8 mouse cellular contexts compared by ENCODE assay signal in genomic region chr2:25055068-25055405, GRCm38 (mm10). TPM values are rescaled to one million over a fixed set of nuclear protein-coding genes. Genes with fewer than 3 reads are reported as not detected.
A peak's percentile ranks its signal among the peaks of the same experiment; 100 is the strongest.
DNase-seq lines count a peak whose midpoint lies in the region; ATAC-seq and TF ChIP-seq lines count a peak whose summit lies in the region.

No protein-coding gene starts in this region.

- peak overlapping the region; percentile 59 for H3K9ac ChIP-seq in liver, embryonic 14.5 days (replicated peaks)

- DNase-seq in testis, postnatal 14 days (ENCODE audit: low spot score) = no peak
- peak; percentile 61 for DNase-seq in cerebellum, adult 9-10 months
- peak; percentile 68 to 76 for DNase-seq in frontal cortex, postnatal 36 days (ENCODE audit: low spot score in 2 of 2)
- peak; percentile 32 to 46 for DNase-seq in kidney, postnatal 4 days
- no peak for DNase-seq in liver, embryonic 14.5 days (ENCODE audit: low read depth in 3 of 3, low spot score in 3 of 3)
- peak; percentile 90 to 91 for DNase-seq in right cerebral cortex, postnatal 10 days (ENCODE audit: low spot score in 2 of 2)
- no peak for DNase-seq in embryo, embryonic 9.5 days (ENCODE audit: extremely low spot score)

- no peaks in the 10 kb centered on the region for H3K27me3 ChIP-seq in testis, adult 2 months (ENCODE audit: control insufficient read depth, insufficient read depth, low read length)
- no peaks in the 10 kb centered on the region for H3K27me3 ChIP-seq in liver, embryonic 14.5 days (ENCODE audit: control insufficient read depth, insufficient read depth, low read length)

- peak overlapping the region; percentile 81 for H3K4me3 ChIP-seq in testis, adult 2 months (ENCODE audit: control insufficient read depth, low read depth, low read length)
- peak overlapping the region; percentile 62 to 71; a peak in 3 of 4 replicates for H3K4me3 ChIP-seq in liver, embryonic 14.5 days (ENCODE audit: insufficient read depth in 1 of 2, low read depth in 2 of 2, low read length in 2 of 2)

- no peaks in the 10 kb centered on the region for H3K9me3 ChIP-seq in liver, embryonic 14.5 days (ENCODE audit: control insufficient read depth, low read length)

- TF ChIP-seq EP300 in liver, embryonic 14.5 days (IDR thresholded peaks at IDR 0.05; ENCODE audit: low read depth) = no peak

- 61% methylated on average over 2 of the region's 2 CpGs for WGBS in liver, embryonic 14.5 days (ENCODE audit: insufficient replicate concordance)

- no peak for TF ChIP-seq POLR2A in testis, adult 2 months (IDR thresholded peaks at IDR 0.05; ENCODE audit: control insufficient read depth, low read depth, low read length)

- peak overlapping the region; percentile 70 for H3K4me2 ChIP-seq in liver, embryonic 14.5 days (ENCODE audit: low read depth)

- peaks cover 2% of the 10 kb centered on the region for H3K36me3 ChIP-seq in testis, adult 2 months (ENCODE audit: control insufficient read depth, insufficient read depth, low read length)
- no peaks in the 10 kb centered on the region for H3K36me3 ChIP-seq in liver, embryonic 14.5 days (replicated peaks; ENCODE audit: control insufficient read depth, insufficient read depth, low read depth)

- no peak overlapping the region for H3K27ac ChIP-seq in testis, adult 2 months (ENCODE audit: control insufficient read depth, insufficient read depth, low read depth, low read length)
- no peak overlapping the region for H3K27ac ChIP-seq in liver, embryonic 14.5 days

- peaks cover 16% of the 10 kb centered on the region for H3K4me1 ChIP-seq in testis, adult 2 months (ENCODE audit: control insufficient read depth, insufficient read depth, low read length)
- peaks cover 0 to 3% of the 10 kb centered on the region in 2 experiments; a peak in 2 of 4 replicates for H3K4me1 ChIP-seq in liver, embryonic 14.5 days (replicated peaks; ENCODE audit: control insufficient read depth in 2 of 2, insufficient read depth in 2 of 2, low read length in 1 of 2)

- TF ChIP-seq CTCF in testis, adult 2 months (IDR thresholded peaks at IDR 0.05; ENCODE audit: control insufficient read depth, insufficient read depth, insufficient replicate concordance, low read depth, low read length) = no peak
- TF ChIP-seq CTCF in liver, embryonic 14.5 days (IDR thresholded peaks at IDR 0.05; ENCODE audit: low read depth) = no peak

- no peak for ATAC-seq in liver, embryonic 14.5 days (ENCODE audit: insufficient read depth)

RNA-seq across cellular contexts. Expression of gene Nsmf, which starts 0.9 kb away (rescaled TPM):
- 69.1 and 78.2 TPM in 2 replicates for polyA plus RNA-seq in testis, adult 2 months (2012; rRNA removed)
- 10.3 and 11.0 TPM in 2 replicates for polyA plus RNA-seq in liver, embryonic 14.5 days (2012; rRNA removed)
- 3.3 and 6.3 TPM in 2 replicates for polyA plus RNA-seq in liver, embryonic 14.5 days (2014; fragmentation: Nextera tagmentation; extraction: Ambion mirVana)

RNA-seq across cellular contexts. Expression of gene Entpd8, which starts 25.1 kb away (rescaled TPM):
- polyA plus RNA-seq in testis, adult 2 months (2012; rRNA removed) = 0.48 TPM in 2 replicates
- 4.9 and 5.3 TPM in 2 replicates for polyA plus RNA-seq in liver, embryonic 14.5 days (2012; rRNA removed)
- polyA plus RNA-seq in liver, embryonic 14.5 days (2014; fragmentation: Nextera tagmentation; extraction: Ambion mirVana) = 2.3 and 3.6 TPM in 2 replicates

RNA-seq across cellular contexts. Expression of gene Noxa1, which starts 39.9 kb away (rescaled TPM):
- polyA plus RNA-seq in testis, adult 2 months (2012; rRNA removed) = 0.14 and 0.25 TPM in 2 replicates
- polyA plus RNA-seq in liver, embryonic 14.5 days (2012; rRNA removed) = 0.95 and 1.1 TPM in 2 replicates
- polyA plus RNA-seq in liver, embryonic 14.5 days (2014; fragmentation: Nextera tagmentation; extraction: Ambion mirVana) = 1.2 and 1.8 TPM in 2 replicates

Comparison
In these comparisons a context has a peak if more than half of its experiments do, and no peak if none do; other contexts are left out.
1. DNase-seq: peak in cerebellum, adult 9-10 months (single experiment), frontal cortex, postnatal 36 days (2 of 2), kidney, postnatal 4 days (2 of 2) and right cerebral cortex, postnatal 10 days (2 of 2); none in testis, postnatal 14 days (single experiment), liver, embryonic 14.5 days (0 of 3) and embryo, embryonic 9.5 days (single experiment).